Mouse (Mus musculus): ENCODE measurements around the gene Gm20696. TPM values are rescaled to one million over a fixed set of nuclear protein-coding genes. Genes with fewer than 3 reads are reported as not detected.

The Gm20696 gene
- polyA plus RNA-seq, 1 experiment, result 2.8 TPM

GRCm38 (mm10) chr6:99671768-99672167, 5.2 kb upstream of the Gm20696 start:
- TF ChIP-seq POLR2A (IDR thresholded peaks at IDR 0.05; ENCODE audit: borderline replicate concordance, insufficient read depth, low read length) (no peak), CTCF (IDR thresholded peaks at IDR 0.05; ENCODE audit: borderline replicate concordance, insufficient read depth, low read depth, low read length) (no peak)
- no peak for DNase-seq
- H3K27ac ChIP-seq (ENCODE audit: insufficient read depth, low read length), result no peak overlapping the region
- no peaks in the 10 kb centered on the region for H3K27me3 ChIP-seq (ENCODE audit: control insufficient read depth, insufficient read depth, low read length)
- WGBS, result 80% methylated on average over 3 of the region's 3 CpGs
- no peak overlapping the region for H3K4me3 ChIP-seq (replicated peaks; ENCODE audit: insufficient read depth, low read depth, low read length)
- H3K4me1 ChIP-seq (ENCODE audit: control insufficient read depth, insufficient read depth, low read length), result peaks cover 17% of the 10 kb centered on the region

GRCm38 (mm10) chr6:99670481-99671119, 4.0 kb upstream of the Gm20696 start:
- H3K27me3 ChIP-seq (ENCODE audit: control insufficient read depth, insufficient read depth, low read length), result no peaks in the 10 kb centered on the region
- 31% methylated on average over 7 of the region's 7 CpGs for WGBS
- no peak overlapping the region for H3K27ac ChIP-seq (ENCODE audit: insufficient read depth, low read length)
- H3K4me1 ChIP-seq (ENCODE audit: control insufficient read depth, insufficient read depth, low read length), result peaks cover 17% of the 10 kb centered on the region
- no peak overlapping the region for H3K4me3 ChIP-seq (replicated peaks; ENCODE audit: insufficient read depth, low read depth, low read length)
- TF ChIP-seq CTCF (IDR thresholded peaks at IDR 0.05; ENCODE audit: borderline replicate concordance, insufficient read depth, low read depth, low read length), result peak; percentile 74
- no peak for TF ChIP-seq POLR2A (IDR thresholded peaks at IDR 0.05; ENCODE audit: borderline replicate concordance, insufficient read depth, low read length)
- DNase-seq, result peak; percentile 69 to 72

GRCm38 (mm10) chr6:99669481-99670325, 3.1 kb upstream of the Gm20696 start:
- no peak overlapping the region for H3K27ac ChIP-seq (ENCODE audit: insufficient read depth, low read length)
- H3K27me3 ChIP-seq (ENCODE audit: control insufficient read depth, insufficient read depth, low read length), result no peaks in the 10 kb centered on the region
- no peak overlapping the region for H3K4me3 ChIP-seq (replicated peaks; ENCODE audit: insufficient read depth, low read depth, low read length)
- DNase-seq, result peak; percentile 41 to 44
- TF ChIP-seq CTCF (IDR thresholded peaks at IDR 0.05; ENCODE audit: borderline replicate concordance, insufficient read depth, low read depth, low read length) (no peak), POLR2A (IDR thresholded peaks at IDR 0.05; ENCODE audit: borderline replicate concordance, insufficient read depth, low read length) (no peak)
- WGBS, result 46% methylated on average over 5 of the region's 5 CpGs
- H3K4me1 ChIP-seq (ENCODE audit: control insufficient read depth, insufficient read depth, low read length), result peaks cover 18% of the 10 kb centered on the region

GRCm38 (mm10) chr6:99667290-99667689, 693 bp upstream of the Gm20696 start:
- peak overlapping the region; percentile 79 for H3K4me3 ChIP-seq (replicated peaks; ENCODE audit: insufficient read depth, low read depth, low read length)
- H3K4me1 ChIP-seq (ENCODE audit: control insufficient read depth, insufficient read depth, low read length), result peaks cover 28% of the 10 kb centered on the region
- WGBS, result 18% methylated on average over 8 of the region's 8 CpGs
- H3K27ac ChIP-seq (ENCODE audit: insufficient read depth, low read length), result peak overlapping the region; percentile 94
- H3K27me3 ChIP-seq (ENCODE audit: control insufficient read depth, insufficient read depth, low read length), result no peaks in the 10 kb centered on the region
- TF ChIP-seq CTCF (IDR thresholded peaks at IDR 0.05; ENCODE audit: borderline replicate concordance, insufficient read depth, low read depth, low read length), result no peak
- no peak for TF ChIP-seq POLR2A (IDR thresholded peaks at IDR 0.05; ENCODE audit: borderline replicate concordance, insufficient read depth, low read length)
- no peak for DNase-seq

- 19% methylated on average over 16 of the region's 16 CpGs for WGBS
- TF ChIP-seq POLR2A (IDR thresholded peaks at IDR 0.05; ENCODE audit: borderline replicate concordance, insufficient read depth, low read length), result no peak
- no peak for TF ChIP-seq CTCF (IDR thresholded peaks at IDR 0.05; ENCODE audit: borderline replicate concordance, insufficient read depth, low read depth, low read length)
- peaks cover 28% of the 10 kb centered on the region for H3K4me1 ChIP-seq (ENCODE audit: control insufficient read depth, insufficient read depth, low read length)
- H3K27ac ChIP-seq (ENCODE audit: insufficient read depth, low read length), result peak overlapping the region; percentile 91
- no peak for DNase-seq
- H3K4me3 ChIP-seq (replicated peaks; ENCODE audit: insufficient read depth, low read depth, low read length), result peak overlapping the region; percentile 87
- no peaks in the 10 kb centered on the region for H3K27me3 ChIP-seq (ENCODE audit: control insufficient read depth, insufficient read depth, low read length)
Observed at GRCm38 (mm10) chr6:99665457-99666317, 910 bp downstream of the Gm20696 start.

- no peak for DNase-seq
- H3K27ac ChIP-seq (ENCODE audit: insufficient read depth, low read length), result no peak overlapping the region
- TF ChIP-seq POLR2A (IDR thresholded peaks at IDR 0.05; ENCODE audit: borderline replicate concordance, insufficient read depth, low read length) (no peak), CTCF (IDR thresholded peaks at IDR 0.05; ENCODE audit: borderline replicate concordance, insufficient read depth, low read depth, low read length) (no peak)
- 73% methylated on average over 8 of the region's 8 CpGs for WGBS
- peaks cover 27% of the 10 kb centered on the region for H3K4me1 ChIP-seq (ENCODE audit: control insufficient read depth, insufficient read depth, low read length)
- H3K27me3 ChIP-seq (ENCODE audit: control insufficient read depth, insufficient read depth, low read length), result no peaks in the 10 kb centered on the region
- H3K4me3 ChIP-seq (replicated peaks; ENCODE audit: insufficient read depth, low read depth, low read length), result no peak overlapping the region
Observed at GRCm38 (mm10) chr6:99663232-99663631, 3.4 kb downstream of the Gm20696 start.

GRCm38 (mm10) chr6:99660443-99660842, 6.2 kb downstream of the Gm20696 start:
- no peak for DNase-seq
- H3K4me3 ChIP-seq (replicated peaks; ENCODE audit: insufficient read depth, low read depth, low read length), result no peak overlapping the region
- 69% methylated on average over 3 of the region's 3 CpGs for WGBS
- no peaks in the 10 kb centered on the region for H3K27me3 ChIP-seq (ENCODE audit: control insufficient read depth, insufficient read depth, low read length)
- peaks cover 17% of the 10 kb centered on the region for H3K4me1 ChIP-seq (ENCODE audit: control insufficient read depth, insufficient read depth, low read length)
- TF ChIP-seq CTCF (IDR thresholded peaks at IDR 0.05; ENCODE audit: borderline replicate concordance, insufficient read depth, low read depth, low read length) (no peak), POLR2A (IDR thresholded peaks at IDR 0.05; ENCODE audit: borderline replicate concordance, insufficient read depth, low read length) (no peak)
- H3K27ac ChIP-seq (ENCODE audit: insufficient read depth, low read length), result no peak overlapping the region

All from cerebellum, adult 2 months (tissue).